Mouse (Mus musculus): ENCODE data around the gene Fam83e. TPM values are rescaled to one million over a fixed set of nuclear protein-coding genes. Genes with fewer than 3 reads are reported as not detected.
A peak's percentile ranks its signal among the peaks of the same experiment; 100 is the strongest.

Gene Fam83e
- total and polyA plus RNA-seq, 3 experiments: 0.13 to 1.3 (median 0.74) TPM

- H3K4me3 ChIP-seq (replicated peaks in 1 of 3; ENCODE audit: low read depth in 2 of 3, low read length in 2 of 3, poor library complexity in 1 of 3): peak overlapping the region; percentile 81 to 100 (median 84)
- peaks cover 42 to 65% of the 10 kb centered on the region in 2 experiments for H3K36me3 ChIP-seq (replicated peaks in 1 of 2; ENCODE audit: control insufficient read depth in 1 of 2, insufficient read depth in 1 of 2, low read length in 1 of 2)
Observed at GRCm38 (mm10) chr7:45714630-45715089, 6.4 kb upstream of the Fam83e start.

DNA sequence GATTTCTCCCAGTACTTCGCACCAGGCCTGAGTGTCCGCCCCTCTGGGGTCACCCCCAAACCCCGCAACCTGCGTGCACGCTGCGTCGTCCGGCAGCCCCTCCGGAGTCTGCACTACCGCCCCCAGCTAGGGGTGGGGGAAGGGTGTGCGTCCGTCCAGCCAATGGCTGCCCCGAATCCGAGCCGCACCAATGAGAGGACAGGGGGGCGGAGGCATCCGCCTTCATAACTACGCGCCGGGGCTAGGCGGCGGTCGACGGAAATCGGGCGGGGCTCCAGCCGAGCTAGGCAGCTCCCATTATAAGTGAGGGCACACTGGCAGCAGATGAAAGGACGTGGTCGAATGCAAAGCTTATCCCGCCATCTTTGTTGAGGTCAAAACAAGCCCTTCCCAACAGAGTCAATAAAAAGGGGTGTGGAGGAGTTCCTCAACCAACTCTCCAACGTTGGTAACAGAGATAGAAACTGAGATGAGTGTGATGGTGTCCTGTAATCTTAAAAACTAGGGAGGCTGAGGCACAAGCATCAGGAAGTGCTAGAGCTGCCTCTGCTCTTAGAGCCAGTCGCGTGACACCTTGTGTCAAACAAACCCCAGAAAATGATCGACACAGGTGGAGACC lies 5.8 kb upstream of the Fam83e start, which contains the start of gene Rpl18:
Gene Rpl18 (plus strand): TSS at position 368 of the 619 bp plus-strand sequence.
- peaks cover 5 to 30% of the 10 kb centered on the region in 2 experiments; a peak in 3 of 4 replicates for H3K4me1 ChIP-seq (ENCODE audit: control insufficient read depth in 1 of 2, insufficient read depth in 2 of 2)
- H3K27ac ChIP-seq (ENCODE audit: insufficient read depth, low read depth): peak within 1 kb of the TSS; percentile 38
- dilution Hi-C loops (cut with MboI; ENCODE audit: extremely low pct_ligation_motif_present, extremely low pct_unique_long_range_greater_than_20kb, low sequenced_read_pairs) (no loop called here), in situ Hi-C loops (cut with MboI; ENCODE audit: low pct_ligation_motif_present, low pct_unique_long_range_greater_than_20kb, low sequenced_read_pairs) (no loop called here)
- peaks cover 45 to 65% of the 10 kb centered on the region in 2 experiments for H3K36me3 ChIP-seq (replicated peaks in 1 of 2; ENCODE audit: control insufficient read depth in 1 of 2, insufficient read depth in 1 of 2, low read length in 1 of 2)
- peak within 1 kb of the TSS; percentile 89 for H3K4me2 ChIP-seq (ENCODE audit: insufficient read depth, low read depth, poor library complexity, severe bottlenecking)
- no peaks in the 10 kb centered on the region for H3K27me3 ChIP-seq (replicated peaks)
- peak within 1 kb of the TSS; percentile 84 to 100 (median 92) for H3K4me3 ChIP-seq (replicated peaks in 1 of 3; ENCODE audit: low read depth in 2 of 3, low read length in 2 of 3, poor library complexity in 1 of 3)
- DNase-seq (ENCODE audit: extremely low read depth): peak; percentile 97
- H3K9me3 ChIP-seq (replicated peaks; ENCODE audit: low read length): no peaks in the 10 kb centered on the region
- H3K79me2 ChIP-seq (replicated peaks; ENCODE audit: control insufficient read depth, extremely low read depth, insufficient read depth, poor library complexity, severe bottlenecking): peaks cover 47% of the 10 kb centered on the region
- peak within 1 kb of the TSS; percentile 91 for H3K9ac ChIP-seq (ENCODE audit: insufficient read depth, low read depth)
- TF ChIP-seq UBTF (IDR thresholded peaks at IDR 0.05; ENCODE audit: low read depth, low read length) (no peak), RAD21 (IDR thresholded peaks at IDR 0.05; ENCODE audit: low read depth, low read length) (no peak), BHLHE40 (IDR thresholded peaks at IDR 0.05; ENCODE audit: low read depth, low read length) (peak; percentile 28; the same call in 1 of the 2 replicates), MAFK (IDR thresholded peaks at IDR 0.05; ENCODE audit: insufficient replicate concordance, low read length) (no peak), ZC3H11A (IDR thresholded peaks at IDR 0.05; ENCODE audit: low read depth, low read length) (no peak), MEF2A (IDR thresholded peaks at IDR 0.05; ENCODE audit: borderline replicate concordance, low read depth, low read length) (no peak), TCF12 (IDR thresholded peaks at IDR 0.05; ENCODE audit: low read depth, low read length) (peak; percentile 36; the same call in 1 of the 2 replicates), ETS1 (conservative IDR thresholded peaks at IDR 0.05; ENCODE audit: low read depth, low read length) (no peak), EP300 (IDR thresholded peaks at IDR 0.05; ENCODE audit: low read length) (no peak), KAT2A (IDR thresholded peaks at IDR 0.05; ENCODE audit: insufficient replicate concordance, low read length) (peak; percentile 75; the same call in 1 of the 2 replicates), RCOR1 (conservative IDR thresholded peaks at IDR 0.05; ENCODE audit: low read depth, low read length) (peak; percentile 86; the same call in 1 of the 2 replicates), JUND (conservative IDR thresholded peaks at IDR 0.05; ENCODE audit: low read depth, low read length) (no peak), NRF1 (IDR thresholded peaks at IDR 0.05; ENCODE audit: low read depth, low read length) (peak; percentile 84), E2F4 (IDR thresholded peaks at IDR 0.05; ENCODE audit: insufficient replicate concordance, low read depth, low read length) (0 out of 2 replicates have a peak, but pooled peaks have one; percentile 28), USF2 (conservative IDR thresholded peaks at IDR 0.05; ENCODE audit: low read depth, low read length) (no peak), CTCF (conservative IDR thresholded peaks at IDR 0.05 in 1 of 2, IDR thresholded peaks at IDR 0.05 in 1 of 2; ENCODE audit: low read depth in 2 of 2, low read length in 2 of 2) (no peak), CHD2 (IDR thresholded peaks at IDR 0.05; ENCODE audit: low read length) (peak; percentile 93), CHD1 (IDR thresholded peaks at IDR 0.05; ENCODE audit: low read depth, low read length) (0 out of 2 replicates have a peak, but pooled peaks have one; percentile 52), IRF4 (IDR thresholded peaks at IDR 0.05; ENCODE audit: low read depth, low read length) (peak; percentile 30; the same call in 1 of the 2 replicates), HCFC1 (IDR thresholded peaks at IDR 0.05; ENCODE audit: low read depth, low read length) (peak; percentile 92), MYC (IDR thresholded peaks at IDR 0.05; ENCODE audit: low read depth, low read length) (0 out of 2 replicates have a peak, but pooled peaks have one; percentile 25), ZMIZ1 (IDR thresholded peaks at IDR 0.05; ENCODE audit: low read depth, low read length) (no peak), GABPA (IDR thresholded peaks at IDR 0.05; ENCODE audit: insufficient replicate concordance, low read depth, low read length) (no peak; the same call in 1 of the 2 replicates)

More at GRCm38 (mm10) chr7:45714630-45715089, 6.4 kb upstream of the Fam83e start:
- no peak overlapping the region for H3K27ac ChIP-seq (ENCODE audit: insufficient read depth, low read depth)
- peaks cover 43% of the 10 kb centered on the region for H3K79me2 ChIP-seq (replicated peaks; ENCODE audit: control insufficient read depth, extremely low read depth, insufficient read depth, poor library complexity, severe bottlenecking)
- dilution Hi-C loops (cut with MboI; ENCODE audit: extremely low pct_ligation_motif_present, extremely low pct_unique_long_range_greater_than_20kb, low sequenced_read_pairs): no loop called here
- H3K9me3 ChIP-seq (replicated peaks; ENCODE audit: low read length): no peaks in the 10 kb centered on the region
- H3K27me3 ChIP-seq (replicated peaks): no peaks in the 10 kb centered on the region
- peak overlapping the region; percentile 76; the same call in 1 of the 2 replicates for H3K4me2 ChIP-seq (ENCODE audit: insufficient read depth, low read depth, poor library complexity, severe bottlenecking)
- no peak for TF ChIP-seq ETS1 (conservative IDR thresholded peaks at IDR 0.05; ENCODE audit: low read depth, low read length)
- TF ChIP-seq TCF12 (IDR thresholded peaks at IDR 0.05; ENCODE audit: low read depth, low read length): no peak
- no peak for TF ChIP-seq CTCF (conservative IDR thresholded peaks at IDR 0.05 in 1 of 2, IDR thresholded peaks at IDR 0.05 in 1 of 2; ENCODE audit: low read depth in 2 of 2, low read length in 2 of 2)
- no peak for TF ChIP-seq MYC (IDR thresholded peaks at IDR 0.05; ENCODE audit: low read depth, low read length)
- no peak for TF ChIP-seq NELFE (IDR thresholded peaks at IDR 0.05; ENCODE audit: low read depth, low read length)
- no peak for TF ChIP-seq GABPA (IDR thresholded peaks at IDR 0.05; ENCODE audit: insufficient replicate concordance, low read depth, low read length)
- TF ChIP-seq MXI1 (IDR thresholded peaks at IDR 0.05; ENCODE audit: low read depth, low read length): no peak
- no peak for TF ChIP-seq CHD1 (IDR thresholded peaks at IDR 0.05; ENCODE audit: low read depth, low read length)
- TF ChIP-seq POLR2A (IDR thresholded peaks at IDR 0.05; ENCODE audit: low read depth, low read length): no peak
- TF ChIP-seq CHD2 (IDR thresholded peaks at IDR 0.05; ENCODE audit: low read length): no peak
- TF ChIP-seq JUND (conservative IDR thresholded peaks at IDR 0.05; ENCODE audit: low read depth, low read length): no peak
- TF ChIP-seq BHLHE40 (IDR thresholded peaks at IDR 0.05; ENCODE audit: low read depth, low read length): no peak
- TF ChIP-seq MAFK (IDR thresholded peaks at IDR 0.05; ENCODE audit: insufficient replicate concordance, low read length): no peak
- TF ChIP-seq RCOR1 (conservative IDR thresholded peaks at IDR 0.05; ENCODE audit: low read depth, low read length): no peak
- TF ChIP-seq MEF2A (IDR thresholded peaks at IDR 0.05; ENCODE audit: borderline replicate concordance, low read depth, low read length): no peak
- no peak for TF ChIP-seq ZMIZ1 (IDR thresholded peaks at IDR 0.05; ENCODE audit: low read depth, low read length)
- TF ChIP-seq HCFC1 (IDR thresholded peaks at IDR 0.05; ENCODE audit: low read depth, low read length): no peak
- TF ChIP-seq USF1 (IDR thresholded peaks at IDR 0.05; ENCODE audit: low read depth, low read length): no peak
- no peak for TF ChIP-seq ELF1 (IDR thresholded peaks at IDR 0.05; ENCODE audit: low read depth, low read length)
- TF ChIP-seq UBTF (IDR thresholded peaks at IDR 0.05; ENCODE audit: low read depth, low read length): no peak
- in situ Hi-C loops (cut with MboI; ENCODE audit: low pct_ligation_motif_present, low pct_unique_long_range_greater_than_20kb, low sequenced_read_pairs): no loop called here
- peak overlapping the region; percentile 75 for H3K9ac ChIP-seq (ENCODE audit: insufficient read depth, low read depth)
- peaks cover under 1 to 26% of the 10 kb centered on the region in 2 experiments; a peak in 2 of 4 replicates for H3K4me1 ChIP-seq (ENCODE audit: control insufficient read depth in 1 of 2, insufficient read depth in 2 of 2)
- no peak for DNase-seq (ENCODE audit: extremely low read depth)
